In genomic region chr12:25252776-25253510, GRCm38 (mm10) we compare ENCODE assay signal across 14 mouse cellular contexts.
DNase-seq lines count a peak whose midpoint lies in the region; ATAC-seq and TF ChIP-seq lines count a peak whose summit lies in the region.
"Had no signal": no experiment of that assay in that cellular context is flagged by ENCODE, and none has a peak within 500 bp of the region (broad histone marks: within the 10 kb centered on the region; RNA-seq: fewer than 3 reads in every experiment).

No protein-coding gene starts in this region.

- H3K4me3 ChIP-seq in kidney, embryonic 14.5 days (ENCODE audit: low read length): no peak overlapping the region
- H3K4me3 ChIP-seq in forebrain, postnatal 0 days (ENCODE audit: low read depth, low read length): no peak overlapping the region
- H3K4me3 ChIP-seq: forebrain, embryonic 15.5 days; heart, embryonic 15.5 days; hindbrain, embryonic 15.5 days had no signal

- H3K36me3 ChIP-seq in kidney, embryonic 14.5 days (ENCODE audit: control insufficient read depth, insufficient read depth, low read length): no peaks in the 10 kb centered on the region
- H3K36me3 ChIP-seq in splenic B cell, adult 2 months (ENCODE audit: control insufficient read depth, insufficient read depth, low read length, poor library complexity, severe bottlenecking): no peaks in the 10 kb centered on the region
- H3K36me3 ChIP-seq in forebrain, postnatal 0 days (ENCODE audit: insufficient read depth): no peaks in the 10 kb centered on the region
- H3K36me3 ChIP-seq: forebrain, embryonic 15.5 days; G1E; heart, embryonic 15.5 days; hindbrain, embryonic 15.5 days had no signal

- no peak overlapping the region for H3K9ac ChIP-seq in kidney, embryonic 14.5 days (ENCODE audit: low read depth, low read length)
- no peak overlapping the region for H3K9ac ChIP-seq in forebrain, postnatal 0 days
- H3K9ac ChIP-seq: forebrain, embryonic 15.5 days; heart, embryonic 15.5 days; hindbrain, embryonic 15.5 days; liver, embryonic 14.5 days had no signal

- peaks cover 12% of the 10 kb centered on the region for H3K4me1 ChIP-seq in kidney, embryonic 14.5 days (ENCODE audit: control insufficient read depth, insufficient read depth, low read length)
- H3K4me1 ChIP-seq in forebrain, postnatal 0 days (ENCODE audit: insufficient read depth): no peaks in the 10 kb centered on the region
- H3K4me1 ChIP-seq: forebrain, embryonic 15.5 days had no signal

- no peak overlapping the region for H3K4me2 ChIP-seq in kidney, embryonic 14.5 days (replicated peaks; ENCODE audit: low read depth, low read length)
- H3K4me2 ChIP-seq in forebrain, postnatal 0 days (ENCODE audit: low read depth): no peak overlapping the region
- H3K4me2 ChIP-seq: forebrain, embryonic 15.5 days; heart, embryonic 15.5 days; hindbrain, embryonic 15.5 days had no signal

- 76% methylated on average over 6 of the region's 6 CpGs for WGBS in kidney, embryonic 14.5 days
- WGBS in forebrain, postnatal 0 days: 77% methylated on average over 6 of the region's 6 CpGs

- 0 out of 2 replicates have a peak, but pooled peaks cover 4% of the 10 kb centered on the region for H3K9me3 ChIP-seq in kidney, embryonic 14.5 days (ENCODE audit: control insufficient read depth, low read length)
- H3K9me3 ChIP-seq in forebrain, postnatal 0 days (ENCODE audit: low read length): 0 out of 2 replicates have a peak, but pooled peaks cover 7% of the 10 kb centered on the region
- H3K9me3 ChIP-seq: forebrain, embryonic 15.5 days; heart, embryonic 15.5 days; hindbrain, embryonic 15.5 days had no signal

- no peak for TF ChIP-seq CTCF in forebrain, postnatal 0 days (IDR thresholded peaks at IDR 0.05; ENCODE audit: low read depth)

- no peaks in the 10 kb centered on the region for H3K27me3 ChIP-seq in kidney, embryonic 14.5 days (ENCODE audit: control insufficient read depth, insufficient read depth, low read length)
- H3K27me3 ChIP-seq in splenic B cell, adult 2 months (ENCODE audit: control insufficient read depth, insufficient read depth, low read length, poor library complexity, severe bottlenecking): no peaks in the 10 kb centered on the region
- no peaks in the 10 kb centered on the region for H3K27me3 ChIP-seq in forebrain, postnatal 0 days (ENCODE audit: insufficient read depth, low read length)
- H3K27me3 ChIP-seq: forebrain, embryonic 15.5 days; heart, embryonic 15.5 days; hindbrain, embryonic 15.5 days had no signal

- no peak overlapping the region for H3K27ac ChIP-seq in kidney, embryonic 14.5 days (ENCODE audit: low read depth, low read length)
- no peak overlapping the region for H3K27ac ChIP-seq in forebrain, postnatal 0 days (ENCODE audit: low read depth, low read length)
- H3K27ac ChIP-seq: forebrain, embryonic 15.5 days; heart, embryonic 15.5 days; hindbrain, embryonic 15.5 days; liver, embryonic 14.5 days had no signal

- ATAC-seq in kidney, embryonic 14.5 days (ENCODE audit: low FRiP score, low TSS enrichment): no peak
- ATAC-seq in forebrain, postnatal 0 days: no peak; the same call in 1 of the 2 replicates
- ATAC-seq: forebrain, embryonic 15.5 days had no signal

- peak; percentile 93 for DNase-seq in kidney, adult 11 months
- peak; percentile 17 for DNase-seq in right cerebral cortex, adult 18-20 months
- no peak for DNase-seq in right cerebral cortex, adult 2 months (ENCODE audit: low spot score in 2 of 2)
- DNase-seq in kidney, postnatal 10 days: peak; percentile 74
- DNase-seq in splenic B cell, adult 2 months (ENCODE audit: low read depth, low spot score): peak; percentile 5
- DNase-seq in forebrain, postnatal 0 days: no peak
- no peak for DNase-seq in heart, adult 18-20 months
- DNase-seq: cerebellum, adult 11 months had no signal

Comparison
In these comparisons a context has a peak if more than half of its experiments do, and no peak if none do; other contexts are left out.
1. DNase-seq: peak in kidney, adult 11 months (single experiment), right cerebral cortex, adult 18-20 months (single experiment), kidney, postnatal 10 days (single experiment) and splenic B cell, adult 2 months (single experiment); none in right cerebral cortex, adult 2 months (0 of 2), forebrain, postnatal 0 days (single experiment) and heart, adult 18-20 months (0 of 2).